In genomic region chr4:141419398-141420191, GRCm38 (mm10) we compare ENCODE assay signal across 12 mouse cellular contexts. TPM values are rescaled to one million over a fixed set of nuclear protein-coding genes. Genes with fewer than 3 reads are reported as not detected.
DNase-seq lines count a peak whose midpoint lies in the region; ATAC-seq and TF ChIP-seq lines count a peak whose summit lies in the region.
"Had no signal": no experiment of that assay in that cellular context is flagged by ENCODE, and none has a peak within 500 bp of the region (broad histone marks: within the 10 kb centered on the region; RNA-seq: fewer than 3 reads in every experiment).

No protein-coding gene starts in this region.

- 66% methylated on average over 27 of the region's 27 CpGs for WGBS in hindbrain, embryonic 10.5 days
- 70% methylated on average over 27 of the region's 27 CpGs for WGBS in hindbrain, embryonic 11.5 days
- 70% methylated on average over 27 of the region's 27 CpGs for WGBS in liver, adult 2 months
- 61% methylated on average over 27 of the region's 27 CpGs for WGBS in intestine, embryonic 15.5 days
- 81% methylated on average over 27 of the region's 27 CpGs for WGBS in cerebellum, adult 2 months

- no peak for TF ChIP-seq POLR2A in bone marrow macrophage, adult 2 months (IDR thresholded peaks at IDR 0.05; ENCODE audit: borderline replicate concordance, low read depth, low read length)
- no peak for TF ChIP-seq POLR2A in liver, adult 2 months (IDR thresholded peaks at IDR 0.05; ENCODE audit: extremely low read depth, insufficient read depth, low read length)
- TF ChIP-seq POLR2A in cerebellum, adult 2 months (IDR thresholded peaks at IDR 0.05; ENCODE audit: borderline replicate concordance, insufficient read depth, low read length) = no peak

- 0 out of 2 replicates have a peak overlapping the region, but pooled peaks have one; percentile 50 for H3K27ac ChIP-seq in hindbrain, embryonic 10.5 days
- H3K27ac ChIP-seq in hindbrain, embryonic 11.5 days (ENCODE audit: low read depth, low read length) = no peak overlapping the region
- H3K27ac ChIP-seq in bone marrow macrophage, adult 2 months (ENCODE audit: insufficient read depth, low read depth, low read length) = peak overlapping the region; percentile 76
- H3K27ac ChIP-seq in liver, adult 2 months (replicated peaks; ENCODE audit: insufficient read depth, low read depth, low read length) = no peak overlapping the region
- H3K27ac ChIP-seq in intestine, embryonic 15.5 days = no peak overlapping the region
- H3K27ac ChIP-seq in cerebellum, adult 2 months (ENCODE audit: insufficient read depth, low read length) = no peak overlapping the region
- H3K27ac ChIP-seq: hindbrain, embryonic 13.5 days had no signal

- H3K9me3 ChIP-seq in hindbrain, embryonic 10.5 days = no peaks in the 10 kb centered on the region
- H3K9me3 ChIP-seq in hindbrain, embryonic 11.5 days (ENCODE audit: control insufficient read depth, low read length) = no peaks in the 10 kb centered on the region
- no peaks in the 10 kb centered on the region for H3K9me3 ChIP-seq in intestine, embryonic 15.5 days
- H3K9me3 ChIP-seq: hindbrain, embryonic 13.5 days had no signal

- no peak for ATAC-seq in hindbrain, embryonic 11.5 days (ENCODE audit: low FRiP score)
- no peak for ATAC-seq in intestine, embryonic 15.5 days

- H3K36me3 ChIP-seq in hindbrain, embryonic 10.5 days = no peaks in the 10 kb centered on the region
- H3K36me3 ChIP-seq in hindbrain, embryonic 11.5 days (ENCODE audit: control insufficient read depth, insufficient read depth, low read length) = no peaks in the 10 kb centered on the region
- no peaks in the 10 kb centered on the region for H3K36me3 ChIP-seq in liver, adult 2 months (ENCODE audit: control insufficient read depth, insufficient read depth, low read length)
- no peaks in the 10 kb centered on the region for H3K36me3 ChIP-seq in intestine, embryonic 15.5 days
- H3K36me3 ChIP-seq: hindbrain, embryonic 13.5 days had no signal

- no peak for TF ChIP-seq CTCF in bone marrow macrophage, adult 2 months (IDR thresholded peaks at IDR 0.05; ENCODE audit: low read depth, low read length)
- no peak for TF ChIP-seq CTCF in liver, adult 2 months (IDR thresholded peaks at IDR 0.05; ENCODE audit: low read depth, low read length)
- no peak for TF ChIP-seq CTCF in cerebellum, adult 2 months (IDR thresholded peaks at IDR 0.05; ENCODE audit: borderline replicate concordance, insufficient read depth, low read depth, low read length)

- peaks cover 24% of the 10 kb centered on the region for H3K4me1 ChIP-seq in hindbrain, embryonic 10.5 days (replicated peaks)
- no peaks in the 10 kb centered on the region for H3K4me1 ChIP-seq in hindbrain, embryonic 11.5 days (replicated peaks; ENCODE audit: control insufficient read depth, insufficient read depth, low read length)
- H3K4me1 ChIP-seq in bone marrow macrophage, adult 2 months (ENCODE audit: control insufficient read depth, insufficient read depth, low read length) = peaks cover 31% of the 10 kb centered on the region
- no peaks in the 10 kb centered on the region for H3K4me1 ChIP-seq in liver, adult 2 months (ENCODE audit: control insufficient read depth, insufficient read depth, low read length)
- peaks cover 27% of the 10 kb centered on the region for H3K4me1 ChIP-seq in intestine, embryonic 15.5 days (replicated peaks)
- peaks cover 9% of the 10 kb centered on the region for H3K4me1 ChIP-seq in cerebellum, adult 2 months (ENCODE audit: control insufficient read depth, insufficient read depth, low read length)
- H3K4me1 ChIP-seq: hindbrain, embryonic 13.5 days had no signal

- no peak overlapping the region for H3K4me2 ChIP-seq in hindbrain, embryonic 11.5 days (replicated peaks; ENCODE audit: low read depth, low read length)
- H3K4me2 ChIP-seq in intestine, embryonic 15.5 days (replicated peaks) = no peak overlapping the region
- H3K4me2 ChIP-seq: hindbrain, embryonic 13.5 days had no signal

- H3K79me2 ChIP-seq in liver, adult 2 months (ENCODE audit: control insufficient read depth, insufficient read depth, low read length) = no peaks in the 10 kb centered on the region

- DNase-seq in hindbrain, embryonic 10.5 days (ENCODE audit: low spot score) = no peak
- no peak for DNase-seq in hindbrain, embryonic 11.5 days (ENCODE audit: low spot score)
- peak; percentile 72 to 79 for DNase-seq in B cell, adult 2 months
- DNase-seq in liver, adult 2 months (ENCODE audit: extremely low read depth, low read depth, low spot score) = peak; percentile 10
- no peak for DNase-seq in cerebellum, adult 2 months
- no peak for DNase-seq in layer of hippocampus, adult 8-10 months (ENCODE audit: low spot score in 2 of 2)

- H3K9ac ChIP-seq in hindbrain, embryonic 11.5 days (ENCODE audit: low read depth, low read length) = no peak overlapping the region
- no peak overlapping the region for H3K9ac ChIP-seq in liver, adult 2 months (ENCODE audit: low read depth, low read length)
- H3K9ac ChIP-seq in intestine, embryonic 15.5 days = no peak overlapping the region; the same call in 1 of the 2 replicates
- H3K9ac ChIP-seq: hindbrain, embryonic 13.5 days had no signal

- H3K27me3 ChIP-seq in hindbrain, embryonic 10.5 days (ENCODE audit: insufficient read depth, poor library complexity, severe bottlenecking) = peaks cover 34% of the 10 kb centered on the region
- H3K27me3 ChIP-seq in hindbrain, embryonic 11.5 days (ENCODE audit: control insufficient read depth, insufficient read depth, low read length) = no peaks in the 10 kb centered on the region
- H3K27me3 ChIP-seq in liver, adult 2 months (ENCODE audit: control insufficient read depth, insufficient read depth, low read length) = no peaks in the 10 kb centered on the region
- no peaks in the 10 kb centered on the region for H3K27me3 ChIP-seq in intestine, embryonic 15.5 days (replicated peaks)
- no peaks in the 10 kb centered on the region for H3K27me3 ChIP-seq in cerebellum, adult 2 months (ENCODE audit: control insufficient read depth, insufficient read depth, low read length)

- no peak overlapping the region for H3K4me3 ChIP-seq in hindbrain, embryonic 10.5 days
- no peak overlapping the region for H3K4me3 ChIP-seq in hindbrain, embryonic 11.5 days (ENCODE audit: low read depth, low read length)
- H3K4me3 ChIP-seq in bone marrow macrophage, adult 2 months (ENCODE audit: insufficient read depth, low read length) = 0 out of 2 replicates have a peak overlapping the region, but pooled peaks have one; percentile 3
- H3K4me3 ChIP-seq in liver, adult 2 months (ENCODE audit: insufficient read depth, low read depth, low read length) = no peak overlapping the region
- no peak overlapping the region for H3K4me3 ChIP-seq in intestine, embryonic 15.5 days (replicated peaks)
- H3K4me3 ChIP-seq in cerebellum, adult 2 months (replicated peaks; ENCODE audit: insufficient read depth, low read depth, low read length) = no peak overlapping the region
- H3K4me3 ChIP-seq: hindbrain, embryonic 13.5 days had no signal

RNA-seq across cellular contexts. Expression of gene Hspb7, which starts 1.0 kb away (rescaled TPM):
- polyA plus RNA-seq in hindbrain, embryonic 10.5 days (2016; fragmentation: Nextera tagmentation; extraction: Ambion mirVana) = not detected in 2 replicates
- polyA plus RNA-seq in hindbrain, embryonic 11.5 days (2014; fragmentation: Nextera tagmentation; extraction: Ambion mirVana) = not detected in 2 replicates
- polyA plus RNA-seq in bone marrow macrophage, adult 2 months (2012; ENCODE audit: insufficient read depth, insufficient read length, missing spikeins) = not detected in 2 replicates
- total RNA-seq in liver, adult 2 months (2014; rRNA removed) = 0.07 and 0.09 TPM in 2 replicates
- polyA plus RNA-seq in liver, adult 2 months (2012; rRNA removed) = 0.02 TPM in 1 of 2 replicates, not detected in the other
- 3.0 and 3.1 TPM in 2 replicates for polyA plus RNA-seq in intestine, embryonic 15.5 days (2015; fragmentation: Nextera tagmentation; extraction: Ambion mirVana)
- 0.10 and 0.16 TPM in 2 replicates for polyA plus RNA-seq in cerebellum, adult 2 months (2012; rRNA removed)
- total RNA-seq in layer of hippocampus, adult 8-10 months (2022) = under 1 TPM in 1 of 4 experiments, not detected in 3; 0.33 TPM
- polyA plus RNA-seq: neural tube, embryonic 11.5 days had no signal

RNA-seq across cellular contexts. Expression of gene Clcnkb, which starts 3.8 kb away (rescaled TPM):
- 0.11 TPM in 1 of 2 replicates, not detected in the other for polyA plus RNA-seq in hindbrain, embryonic 10.5 days (2016; fragmentation: Nextera tagmentation; extraction: Ambion mirVana)
- not detected in 2 replicates for polyA plus RNA-seq in hindbrain, embryonic 11.5 days (2014; fragmentation: Nextera tagmentation; extraction: Ambion mirVana)
- not detected in 2 replicates for polyA plus RNA-seq in bone marrow macrophage, adult 2 months (2012; ENCODE audit: insufficient read depth, insufficient read length, missing spikeins)
- total RNA-seq in liver, adult 2 months (2014; rRNA removed) = not detected in 2 replicates
- polyA plus RNA-seq in liver, adult 2 months (2012; rRNA removed) = not detected in 2 replicates
- polyA plus RNA-seq in intestine, embryonic 15.5 days (2015; fragmentation: Nextera tagmentation; extraction: Ambion mirVana) = not detected in 2 replicates
- polyA plus RNA-seq in cerebellum, adult 2 months (2012; rRNA removed) = not detected in 2 replicates
- total RNA-seq in layer of hippocampus, adult 8-10 months (2022) = not detected
- polyA plus RNA-seq: embryonic facial prominence, embryonic 11.5 days; hindbrain, embryonic 13.5 days; limb, embryonic 11.5 days; neural tube, embryonic 11.5 days had no signal

RNA-seq across cellular contexts. Expression of gene Srarp, which starts 16.3 kb away (rescaled TPM):
- polyA plus RNA-seq in hindbrain, embryonic 10.5 days (2016; fragmentation: Nextera tagmentation; extraction: Ambion mirVana) = not detected in 2 replicates
- polyA plus RNA-seq in hindbrain, embryonic 11.5 days (2014; fragmentation: Nextera tagmentation; extraction: Ambion mirVana) = not detected in 2 replicates
- not detected in 2 replicates for polyA plus RNA-seq in bone marrow macrophage, adult 2 months (2012; ENCODE audit: insufficient read depth, insufficient read length, missing spikeins)
- total RNA-seq in liver, adult 2 months (2014; rRNA removed) = not detected in 2 replicates
- polyA plus RNA-seq in liver, adult 2 months (2012; rRNA removed) = not detected in 2 replicates
- not detected in 2 replicates for polyA plus RNA-seq in intestine, embryonic 15.5 days (2015; fragmentation: Nextera tagmentation; extraction: Ambion mirVana)
- polyA plus RNA-seq in cerebellum, adult 2 months (2012; rRNA removed) = 8.7 and 12.9 TPM in 2 replicates
- 1 to 10 TPM; 3.4 to 4.9 (median 3.6) TPM for total RNA-seq in layer of hippocampus, adult 8-10 months (2022)
- polyA plus RNA-seq: embryonic facial prominence, embryonic 11.5 days; hindbrain, embryonic 13.5 days; limb, embryonic 11.5 days; neural tube, embryonic 11.5 days had no signal

RNA-seq across cellular contexts. Expression of gene Clcnka, which starts 21.1 kb away (rescaled TPM):
- polyA plus RNA-seq in hindbrain, embryonic 10.5 days (2016; fragmentation: Nextera tagmentation; extraction: Ambion mirVana) = 0.31 and 0.33 TPM in 2 replicates
- 0.22 and 0.33 TPM in 2 replicates for polyA plus RNA-seq in hindbrain, embryonic 11.5 days (2014; fragmentation: Nextera tagmentation; extraction: Ambion mirVana)
- polyA plus RNA-seq in bone marrow macrophage, adult 2 months (2012; ENCODE audit: insufficient read depth, insufficient read length, missing spikeins) = not detected in 2 replicates
- not detected in 2 replicates for total RNA-seq in liver, adult 2 months (2014; rRNA removed)
- 0.04 TPM in 1 of 2 replicates, not detected in the other for polyA plus RNA-seq in liver, adult 2 months (2012; rRNA removed)
- polyA plus RNA-seq in intestine, embryonic 15.5 days (2015; fragmentation: Nextera tagmentation; extraction: Ambion mirVana) = 0.06 and 0.08 TPM in 2 replicates
- 0.03 TPM in 1 of 2 replicates, not detected in the other for polyA plus RNA-seq in cerebellum, adult 2 months (2012; rRNA removed)
- total RNA-seq in layer of hippocampus, adult 8-10 months (2022) = not detected
- polyA plus RNA-seq: neural tube, embryonic 11.5 days had no signal

RNA-seq across cellular contexts. Expression of gene Zbtb17, which starts 24.9 kb away (rescaled TPM):
- polyA plus RNA-seq in hindbrain, embryonic 10.5 days (2016; fragmentation: Nextera tagmentation; extraction: Ambion mirVana) = 52.6 and 60.8 TPM in 2 replicates
- 38.9 and 40.4 TPM in 2 replicates for polyA plus RNA-seq in hindbrain, embryonic 11.5 days (2014; fragmentation: Nextera tagmentation; extraction: Ambion mirVana)
- 12.6 and 16.4 TPM in 2 replicates for polyA plus RNA-seq in bone marrow macrophage, adult 2 months (2012; ENCODE audit: insufficient read depth, insufficient read length, missing spikeins)
- total RNA-seq in liver, adult 2 months (2014; rRNA removed) = 7.3 and 8.5 TPM in 2 replicates
- 12.8 and 16.8 TPM in 2 replicates for polyA plus RNA-seq in liver, adult 2 months (2012; rRNA removed)
- 25.6 and 27.2 TPM in 2 replicates for polyA plus RNA-seq in intestine, embryonic 15.5 days (2015; fragmentation: Nextera tagmentation; extraction: Ambion mirVana)
- polyA plus RNA-seq in cerebellum, adult 2 months (2012; rRNA removed) = 34.7 TPM in 2 replicates
- 10 to 100 TPM; 27.6 to 35.4 (median 30.4) TPM for total RNA-seq in layer of hippocampus, adult 8-10 months (2022)

Comparison
In these comparisons a context has a peak if more than half of its experiments do, and no peak if none do; other contexts are left out.
1. H3K27ac ChIP-seq: peak in hindbrain, embryonic 10.5 days (single experiment) and bone marrow macrophage, adult 2 months (single experiment); none in hindbrain, embryonic 11.5 days (single experiment), liver, adult 2 months (single experiment), intestine, embryonic 15.5 days (single experiment) and cerebellum, adult 2 months (single experiment).
2. DNase-seq: peak in B cell, adult 2 months (2 of 2) and liver, adult 2 months (single experiment); none in hindbrain, embryonic 10.5 days (single experiment), hindbrain, embryonic 11.5 days (single experiment), cerebellum, adult 2 months (0 of 2) and layer of hippocampus, adult 8-10 months (0 of 2).